Mouse (Mus musculus) ES-Bruce4 (cell line): ENCODE measurements around the gene Ulk4.

Source experiments
- CTCF ChIP-seq: IDR thresholded peaks from one replicate; pipeline ENCODE4 v1.8.1; 2011; ENCODE audit warnings: low read depth, low read length
- EP300 ChIP-seq: IDR thresholded peaks from 2 replicates; pipeline ENCODE4 v1.6.1; 2011; ENCODE audit warnings: low read depth, low read length; ENCODE audit not compliant: insufficient read depth

DNA sequence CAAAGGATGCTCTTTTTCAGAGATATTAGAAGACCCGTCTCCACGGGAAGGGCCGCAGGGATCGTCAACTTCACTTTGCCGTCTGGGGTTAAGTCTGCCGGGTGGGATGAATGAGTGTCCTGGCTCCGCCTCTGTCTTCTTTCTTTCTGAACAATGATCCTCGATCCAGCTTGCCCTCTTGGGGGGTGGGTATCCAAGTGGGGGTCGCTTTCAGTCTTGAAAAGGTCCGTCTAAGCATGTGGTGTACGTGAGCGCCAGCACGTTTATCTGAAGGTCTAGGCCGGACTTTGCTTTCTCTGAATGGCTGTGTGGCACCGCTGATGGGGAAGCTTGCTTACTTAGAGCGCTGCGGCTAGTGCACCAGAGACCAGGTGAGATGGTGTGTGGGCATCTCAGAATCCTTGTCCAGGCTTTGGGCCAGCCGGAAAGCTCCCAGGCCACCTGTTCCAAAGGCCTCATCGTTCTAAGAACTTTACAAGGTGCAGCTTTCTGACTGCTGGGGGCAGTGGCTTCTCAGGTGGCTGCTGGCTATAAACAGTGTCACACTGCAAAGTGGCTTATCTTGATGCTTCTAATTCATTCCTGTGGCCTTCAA, 23.1 kb upstream of the Ulk4 start:
- TF ChIP-seq CTCF, result no peak
- TF ChIP-seq EP300, result no peak
